Mouse (Mus musculus) heart, postnatal 0 days (tissue): Measurements from ENCODE around the gene Iqcf3. TPM values are rescaled to one million over a fixed set of nuclear protein-coding genes. Genes with fewer than 3 reads are reported as not detected.
A peak's percentile ranks its signal among the peaks of the same experiment; 100 is the strongest.

Experiments
- ATAC-seq: fragments of 200-750 bp; cut with Nextera tagmentation; 2 replicates; pipeline ENCODE4 v1.8.0; 2017; ENCODE audit warnings: low read depth, moderate number of reproducible peaks, moderate library complexity; ENCODE audit not compliant: insufficient read depth
- DNase-seq: peaks from one replicate; pipeline ENCODE4 v3.0.0-alpha.2; 2016; ENCODE audit warnings: low spot score
- H3K27ac ChIP-seq: fragments of 300-500 bp; sonication (generic); 2 replicates; pipeline ENCODE4 v1.5.1; 2014; ENCODE audit warnings: low read depth, mild to moderate bottlenecking
- H3K27me3 ChIP-seq: fragments of 300-500 bp; sonication (generic); 2 replicates; pipeline ENCODE4 v1.6.1; 2014; ENCODE audit warnings: low read length, mixed read lengths; ENCODE audit not compliant: control insufficient read depth, insufficient read depth
- H3K36me3 ChIP-seq: fragments of 300-500 bp; sonication (generic); replicated peaks from 2 replicates; pipeline ENCODE4 v1.6.1; 2014; ENCODE audit warnings: low read length, mixed read lengths; ENCODE audit not compliant: control insufficient read depth, insufficient read depth
- H3K4me1 ChIP-seq: fragments of 300-500 bp; sonication (generic); 2 replicates; pipeline ENCODE4 v1.6.1; 2014; ENCODE audit warnings: antibody characterized with exemption; ENCODE audit not compliant: control insufficient read depth, insufficient read depth
- H3K4me2 ChIP-seq: fragments of 300-500 bp; sonication (generic); 2 replicates; pipeline ENCODE4 v1.6.1; 2014; ENCODE audit warnings: low read depth, mild to moderate bottlenecking, low read length, moderate library complexity
- H3K4me3 ChIP-seq: fragments of 300-500 bp; sonication (generic); 2 replicates; pipeline ENCODE4 v1.5.1; 2014; ENCODE audit warnings: low read depth, low read length
- H3K9ac ChIP-seq: fragments of 300-500 bp; sonication (generic); replicated peaks from 2 replicates; pipeline ENCODE4 v1.6.1; 2014; ENCODE audit warnings: low read depth, low read length, mixed read lengths
- H3K9me3 ChIP-seq: fragments of 300-500 bp; sonication (generic); replicated peaks from 2 replicates; pipeline ENCODE4 v1.6.1; 2016; ENCODE audit warnings: low read length; ENCODE audit not compliant: control insufficient read depth
- CTCF ChIP-seq: IDR thresholded peaks from 2 replicates; pipeline ENCODE4 v1.5.1; 2016; ENCODE audit warnings: antibody characterized with exemption, control low read depth, low read depth
- EP300 ChIP-seq: IDR thresholded peaks from 2 replicates; pipeline ENCODE4 v1.6.1; 2016; ENCODE audit warnings: antibody characterized with exemption, low read depth
- whole genome bisulfite sequencing: fragments of 180-500 bp; shearing (Covaris S2); extraction: QIAGEN DNeasy Blood & Tissue Kit; methylation state at CpG from one replicate; pipeline ENCODE4 v1.1.7; 2014; 5-methylcytosine and 5-hydroxymethylcytosine counted together
- polyA plus RNA-seq: library from polyadenylated mRNA; unstranded; fragments of >200 nt; fragmentation: Nextera tagmentation; extraction: Ambion mirVana; gene quantifications from 2 replicates; pipeline ENCODE4 v1.2.1, GENCODE M21; 2015
- total RNA-seq: library from RNA; depleted of rRNA; stranded (reverse); fragments of >200 nt; gene quantifications from 2 replicates; pipeline ENCODE4 v1.2.3, GENCODE M21; 2014; ENCODE audit warnings: low replicate concordance

The Iqcf3 gene
- total and polyA plus RNA-seq, 2 experiments from 2014 or later = not detected

- H3K9me3 ChIP-seq = no peaks in the 10 kb centered on the region
- no peaks in the 10 kb centered on the region for H3K27me3 ChIP-seq
- H3K27ac ChIP-seq = no peak overlapping the region
- no peak overlapping the region for H3K9ac ChIP-seq
- 0 out of 2 replicates have a peak overlapping the region, but pooled peaks have one; percentile 56 for H3K4me2 ChIP-seq
- DNase-seq (no peak), ATAC-seq (no peak)
- no peak overlapping the region for H3K4me3 ChIP-seq
- H3K36me3 ChIP-seq = no peaks in the 10 kb centered on the region
- H3K4me1 ChIP-seq = peaks cover 32% of the 10 kb centered on the region
- WGBS = 66% methylated on average over 7 of the region's 7 CpGs
- TF ChIP-seq EP300 (no peak), CTCF (no peak)
Measured at GRCm38 (mm10) chr9:106475046-106475445, 86.4 kb downstream of the Iqcf3 start.

GRCm38 (mm10) chr9:106474456-106474855 is 87.0 kb downstream of the Iqcf3 start:
- 4% methylated on average over 6 of the region's 6 CpGs for WGBS
- H3K9ac ChIP-seq = no peak overlapping the region
- no peaks in the 10 kb centered on the region for H3K36me3 ChIP-seq
- no peaks in the 10 kb centered on the region for H3K27me3 ChIP-seq
- H3K4me1 ChIP-seq = peaks cover 32% of the 10 kb centered on the region
- H3K4me3 ChIP-seq = no peak overlapping the region
- H3K27ac ChIP-seq = no peak overlapping the region
- DNase-seq = peak; percentile 68
- H3K4me2 ChIP-seq = no peak overlapping the region
- TF ChIP-seq CTCF (peak; percentile 70), EP300 (no peak)
- 0 out of 2 replicates have a peak, but pooled peaks have one; percentile 1 for ATAC-seq
- H3K9me3 ChIP-seq = no peaks in the 10 kb centered on the region

- ATAC-seq = no peak
- Histone ChIP-seq H3K36me3 (no peaks in the 10 kb centered on the region), H3K4me2 (no peak overlapping the region), H3K9ac (no peak overlapping the region), H3K27me3 (no peaks in the 10 kb centered on the region), H3K27ac (no peak overlapping the region), H3K4me1 (peaks cover 32% of the 10 kb centered on the region), H3K9me3 (no peaks in the 10 kb centered on the region), H3K4me3 (no peak overlapping the region)
- TF ChIP-seq CTCF = no peak
- no peak for TF ChIP-seq EP300
- 74% methylated on average over 5 of the region's 5 CpGs for WGBS
- no peak for DNase-seq
Measured at GRCm38 (mm10) chr9:106473753-106474105, 87.7 kb downstream of the Iqcf3 start.

DNA sequence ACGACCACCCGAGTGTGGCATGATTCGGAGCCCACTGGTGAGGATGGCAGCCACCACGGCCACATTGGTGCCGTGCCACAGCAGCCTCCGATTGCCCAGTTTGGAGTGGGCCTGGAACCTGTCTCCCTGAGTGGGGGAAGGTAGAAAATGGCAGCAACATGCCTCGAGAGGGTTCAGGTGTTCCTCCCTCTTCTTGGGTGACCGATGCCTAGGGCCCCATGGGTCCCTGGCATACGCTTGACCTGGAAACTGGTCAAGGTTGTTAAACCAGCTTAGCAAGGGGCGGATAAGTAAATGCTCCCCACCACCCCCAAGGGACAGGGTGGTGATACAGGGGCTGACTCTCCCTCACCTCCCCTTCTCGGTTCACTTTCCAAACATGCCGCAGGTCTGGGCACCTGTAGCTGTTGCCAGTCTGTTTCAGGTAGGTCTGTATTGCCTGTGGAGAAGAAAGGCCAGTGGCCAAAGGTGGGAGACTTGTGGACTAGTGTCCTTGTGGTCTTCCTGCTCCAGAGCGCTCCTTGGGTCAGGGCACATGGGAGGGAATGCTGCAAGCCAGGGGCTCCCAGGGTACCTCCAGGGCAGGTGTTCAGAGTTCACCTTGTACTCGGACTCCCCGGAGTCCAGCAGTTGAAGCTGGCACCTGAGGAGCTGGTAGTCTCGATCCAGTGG is 88.2 kb downstream of the Iqcf3 start:
- H3K27ac ChIP-seq = peak overlapping the region; percentile 32; the same call in 1 of the 2 replicates
- H3K4me2 ChIP-seq = no peak overlapping the region
- no peaks in the 10 kb centered on the region for H3K36me3 ChIP-seq
- no peak overlapping the region for H3K4me3 ChIP-seq
- TF ChIP-seq EP300 (no peak), CTCF (no peak)
- no peak for ATAC-seq
- H3K4me1 ChIP-seq = peaks cover 30% of the 10 kb centered on the region
- no peaks in the 10 kb centered on the region for H3K27me3 ChIP-seq
- H3K9ac ChIP-seq = no peak overlapping the region
- 96% methylated on average over 16 of the region's 16 CpGs for WGBS
- no peaks in the 10 kb centered on the region for H3K9me3 ChIP-seq
- no peak for DNase-seq

- no peak overlapping the region for H3K4me3 ChIP-seq
- no peak overlapping the region for H3K4me2 ChIP-seq
- WGBS = 45% methylated on average over 4 of the region's 4 CpGs
- TF ChIP-seq EP300 (no peak), CTCF (no peak)
- DNase-seq (no peak), ATAC-seq (no peak)
- H3K9ac ChIP-seq = no peak overlapping the region
- no peaks in the 10 kb centered on the region for H3K27me3 ChIP-seq
- H3K27ac ChIP-seq = peak overlapping the region; percentile 32
- H3K9me3 ChIP-seq = no peaks in the 10 kb centered on the region
- no peaks in the 10 kb centered on the region for H3K36me3 ChIP-seq
- peaks cover 21% of the 10 kb centered on the region for H3K4me1 ChIP-seq
Measured at GRCm38 (mm10) chr9:106472321-106472720, 89.1 kb downstream of the Iqcf3 start.

- H3K4me3 ChIP-seq = no peak overlapping the region
- H3K27ac ChIP-seq = peak overlapping the region; percentile 32; the same call in 1 of the 2 replicates
- no peak overlapping the region for H3K9ac ChIP-seq
- peak overlapping the region; percentile 35; the same call in 1 of the 2 replicates for H3K4me2 ChIP-seq
- ATAC-seq (peak; percentile 23), DNase-seq (peak; percentile 73)
- H3K9me3 ChIP-seq = no peaks in the 10 kb centered on the region
- no peak for TF ChIP-seq EP300
- TF ChIP-seq CTCF = no peak
- no peaks in the 10 kb centered on the region for H3K36me3 ChIP-seq
- peaks cover 20% of the 10 kb centered on the region for H3K4me1 ChIP-seq
- 17% methylated on average over 5 of the region's 5 CpGs for WGBS
- no peaks in the 10 kb centered on the region for H3K27me3 ChIP-seq
Measured at GRCm38 (mm10) chr9:106471892-106472291, 89.5 kb downstream of the Iqcf3 start.
